Mouse (Mus musculus) liver, embryonic 14.5 days (tissue): ENCODE measurements around the gene Mafg. TPM values are rescaled to one million over a fixed set of nuclear protein-coding genes. Genes with fewer than 3 reads are reported as not detected.
A peak's percentile ranks its signal among the peaks of the same experiment; 100 is the strongest.

Experiments
- ATAC-seq: fragments of 200-750 bp; cut with Nextera tagmentation; 2 replicates; pipeline ENCODE4 v1.8.0; 2017; ENCODE audit warnings: moderate number of reproducible peaks, mild to moderate bottlenecking, moderate library complexity; ENCODE audit not compliant: insufficient read depth
- DNase-seq, 3 experiments: peaks; one replicate each; pipeline ENCODE4 v3.0.0-alpha.2; 2012 to 2013; ENCODE audit warnings: low read depth in 3 of 3, low spot score in 3 of 3
- H3K27ac ChIP-seq: fragments of 300-500 bp; sonication (generic); 2 replicates; pipeline ENCODE4 v1.5.1; 2014; ENCODE audit warnings: moderate library complexity, mild to moderate bottlenecking, control low read depth, inconsistent platforms
- H3K27me3 ChIP-seq: fragments of 300-500 bp; sonication (generic); 2 replicates; pipeline ENCODE4 v1.6.1; 2014; ENCODE audit warnings: mild to moderate bottlenecking, low read length, moderate library complexity; ENCODE audit not compliant: control insufficient read depth, insufficient read depth
- H3K36me3 ChIP-seq: fragments of 300-500 bp; sonication (generic); replicated peaks from 2 replicates; pipeline ENCODE4 v1.6.1; 2014; ENCODE audit warnings: low read depth; ENCODE audit not compliant: control insufficient read depth, insufficient read depth
- H3K4me1 ChIP-seq, 2 experiments: fragments of 200-500 bp in 1 of 2; fragments of 300-500 bp in 1 of 2; sonication (generic) in 1 of 2; replicated peaks; 2 replicates each; pipeline ENCODE4 v1.6.1; 2012 to 2014; ENCODE audit warnings: antibody characterized with exemption in 1 of 2, inconsistent platforms in 1 of 2, low read length in 1 of 2; ENCODE audit not compliant: control insufficient read depth in 2 of 2, insufficient read depth in 2 of 2
- H3K4me2 ChIP-seq: fragments of 300-500 bp; sonication (generic); 2 replicates; pipeline ENCODE4 v1.6.1; 2014; ENCODE audit warnings: low read depth, mild to moderate bottlenecking, control low read depth, moderate library complexity
- H3K4me3 ChIP-seq, 2 experiments: fragments of 200-500 bp in 1 of 2; fragments of 300-500 bp in 1 of 2; sonication (generic) in 1 of 2; 2 replicates each; pipeline ENCODE4 v1.5.1; 2012 to 2014; ENCODE audit warnings: low read depth in 2 of 2, low read length in 2 of 2, mild to moderate bottlenecking in 2 of 2, control low read depth in 1 of 2, inconsistent platforms in 1 of 2, moderate library complexity in 1 of 2; ENCODE audit not compliant: insufficient read depth in 1 of 2
- H3K9ac ChIP-seq: fragments of 300-500 bp; sonication (generic); replicated peaks from 2 replicates; pipeline ENCODE4 v1.6.1; 2014; ENCODE audit warnings: mild to moderate bottlenecking, control low read depth, moderate library complexity
- H3K9me3 ChIP-seq: fragments of 300-500 bp; sonication (generic); 2 replicates; pipeline ENCODE4 v1.6.1; 2016; ENCODE audit warnings: low read length, mixed read lengths; ENCODE audit not compliant: control insufficient read depth
- CTCF ChIP-seq: IDR thresholded peaks from 2 replicates; pipeline ENCODE4 v1.5.1; 2016; ENCODE audit warnings: antibody characterized with exemption, low read depth, control low read depth
- EP300 ChIP-seq: IDR thresholded peaks from 2 replicates; pipeline ENCODE4 v1.6.1; 2016; ENCODE audit warnings: antibody characterized with exemption, low read depth
- WGBS: fragments of 180-500 bp; shearing (Covaris S2); extraction: QIAGEN DNeasy Blood & Tissue Kit; methylation state at CpG from one replicate; pipeline ENCODE4 v1.1.7; 2014; ENCODE audit not compliant: insufficient replicate concordance; 5-methylcytosine and 5-hydroxymethylcytosine counted together
- polyA plus RNA-seq, 2 experiments: library from polyadenylated mRNA; depleted of rRNA in 1 of 2; stranded (reverse) in 1 of 2; unstranded in 1 of 2; fragments of >200 nt; fragmentation: Nextera tagmentation in 1 of 2; extraction: Ambion mirVana in 1 of 2; gene quantifications; 2 replicates each; pipeline versions ENCODE4 v1.2.1 to v1.2.3; 2012 to 2014

The Mafg gene
- polyA plus RNA-seq, 2 experiments = 20.9 to 30.9 TPM

- peak; percentile 77 to 78 (median 78) for DNase-seq
- peak overlapping the region; percentile 75 for H3K4me2 ChIP-seq
- peak; percentile 50 for ATAC-seq
Observed at GRCm38 (mm10) chr11:120629911-120630310, 3.5 kb downstream of the Mafg start.

GRCm38 (mm10) chr11:120629341-120629730 is 4.1 kb downstream of the Mafg start:
- TF ChIP-seq EP300 (no peak), CTCF (0 out of 2 replicates have a peak, but pooled peaks have one; percentile 1)
- H3K4me3 ChIP-seq = peak overlapping the region; percentile 64 to 89
- H3K36me3 ChIP-seq = peaks cover 9% of the 10 kb centered on the region
- no peaks in the 10 kb centered on the region for H3K9me3 ChIP-seq
- peak overlapping the region; percentile 99 for H3K27ac ChIP-seq
- DNase-seq = no peak
- WGBS = 26% methylated on average over 23 of the region's 23 CpGs
- no peak for ATAC-seq
- peak overlapping the region; percentile 99 for H3K9ac ChIP-seq
- peaks cover 41 to 54% of the 10 kb centered on the region in 2 experiments for H3K4me1 ChIP-seq
- no peaks in the 10 kb centered on the region for H3K27me3 ChIP-seq
- peak overlapping the region; percentile 75 for H3K4me2 ChIP-seq

More at GRCm38 (mm10) chr11:120629911-120630310, 3.5 kb downstream of the Mafg start:
- peak overlapping the region; percentile 99 for H3K27ac ChIP-seq
- H3K36me3 ChIP-seq = peaks cover 9% of the 10 kb centered on the region
- WGBS = 0% methylated on average over 7 of the region's 7 CpGs
- peaks cover 41 to 55% of the 10 kb centered on the region in 2 experiments for H3K4me1 ChIP-seq
- H3K9me3 ChIP-seq = no peaks in the 10 kb centered on the region
- TF ChIP-seq EP300 = peak; percentile 41; the same call in 1 of the 2 replicates
- no peak for TF ChIP-seq CTCF
- H3K4me3 ChIP-seq = peak overlapping the region; percentile 64 to 89
- peak overlapping the region; percentile 99 for H3K9ac ChIP-seq
- H3K27me3 ChIP-seq = no peaks in the 10 kb centered on the region

- peaks cover 9% of the 10 kb centered on the region for H3K36me3 ChIP-seq
- peak overlapping the region; percentile 75 for H3K4me2 ChIP-seq
- ATAC-seq (no peak), DNase-seq (no peak)
- peak overlapping the region; percentile 99 for H3K27ac ChIP-seq
- H3K4me3 ChIP-seq = peak overlapping the region; percentile 4 to 89
- TF ChIP-seq EP300 (no peak), CTCF (peak; percentile 2; the same call in 1 of the 2 replicates)
- no peaks in the 10 kb centered on the region for H3K27me3 ChIP-seq
- H3K9me3 ChIP-seq = no peaks in the 10 kb centered on the region
- peak overlapping the region; percentile 99; the same call in 1 of the 2 replicates for H3K9ac ChIP-seq
- 84% methylated on average over 23 of the region's 23 CpGs for WGBS
- H3K4me1 ChIP-seq = peaks cover 39 to 53% of the 10 kb centered on the region in 2 experiments
Observed at GRCm38 (mm10) chr11:120628601-120629340, 4.6 kb downstream of the Mafg start.

- no peak for DNase-seq
- H3K9me3 ChIP-seq = no peaks in the 10 kb centered on the region
- H3K36me3 ChIP-seq = peaks cover 13% of the 10 kb centered on the region
- H3K27ac ChIP-seq = no peak overlapping the region; the same call in 1 of the 2 replicates
- 33% methylated on average over 22 of the region's 22 CpGs for WGBS
- peaks cover 39 to 52% of the 10 kb centered on the region in 2 experiments for H3K4me1 ChIP-seq
- no peak for ATAC-seq
- peak overlapping the region; percentile 31 for H3K9ac ChIP-seq
- no peaks in the 10 kb centered on the region for H3K27me3 ChIP-seq
- no peak for TF ChIP-seq CTCF
- TF ChIP-seq EP300 = no peak
- H3K4me2 ChIP-seq = peak overlapping the region; percentile 75
- peak overlapping the region in 1 of 2 experiments; percentile 7; a peak in 1 of 4 replicates for H3K4me3 ChIP-seq
Observed at GRCm38 (mm10) chr11:120627468-120628300, 5.7 kb downstream of the Mafg start.
